Mouse (Mus musculus): ENCODE data around the gene Hscb.

- TF ChIP-seq CTCF (IDR thresholded peaks at IDR 0.05; ENCODE audit: borderline replicate concordance, insufficient read depth, low read depth, low read length) (no peak), POLR2A (IDR thresholded peaks at IDR 0.05; ENCODE audit: borderline replicate concordance, insufficient read depth, low read length) (no peak)
Measured at GRCm38 (mm10) chr5:110802809-110803208, 36.8 kb downstream of the Hscb start.
